Mouse (Mus musculus) central nervous system, embryonic 14 days (tissue): Measurements from ENCODE around the gene Rpl10. TPM values are rescaled to one million over a fixed set of nuclear protein-coding genes. Genes with fewer than 3 reads are reported as not detected.

Experiments
- polyA plus RNA-seq: library from polyadenylated mRNA; depleted of rRNA; stranded (reverse); fragments of >200 nt; gene quantifications from 2 replicates; pipeline ENCODE4 v1.2.3, GENCODE M21; 2012; rRNA removed

The Rpl10 gene
- 1,398 and 1,478 TPM in 2 replicates for polyA plus RNA-seq

GRCm38 (mm10) chrX:74270062-74270901 is at the start of gene Rpl10:
Gene Rpl10 (plus strand): TSS chrX:74270812.

GRCm38 (mm10) chrX:74249615-74250014 is 21.0 kb upstream of the Rpl10 start, which contains the start of gene Flna:
Gene Flna (minus strand): TSS chrX:74249820.

GRCm38 (mm10) chrX:74254153-74254887 is 16.3 kb upstream of the Rpl10 start, which contains the start of gene Emd:
Gene Emd (plus strand): TSS chrX:74254687.

GRCm38 (mm10) chrX:74281732-74282394 is 11.3 kb downstream of the Rpl10 start, which contains the start of the genes Taz and Dnase1l1:
Gene Taz (plus strand): TSS chrX:74281912.
Gene Dnase1l1 (minus strand): TSS chrX:74282337.

GRCm38 (mm10) chrX:74296538-74297448 is 26.2 kb downstream of the Rpl10 start, which contains the start of gene Atp6ap1:
Gene Atp6ap1 (plus strand): TSS chrX:74297097.

GRCm38 (mm10) chrX:74304867-74305700 is 34.5 kb downstream of the Rpl10 start, which contains the start of gene Gdi1:
Gene Gdi1 (plus strand): TSS chrX:74304998.

GRCm38 (mm10) chrX:74312540-74313464 is 42.2 kb downstream of the Rpl10 start, which contains the start of gene Fam50a:
Gene Fam50a (plus strand): TSS chrX:74313033.

Other genes with a start within 250 kb of the Rpl10 start
- gene Irak1, start 246.9 kb upstream of the Rpl10 start, polyA plus RNA-seq, result 72.9 and 74.2 TPM in 2 replicates
- 0.13 TPM in 1 of 2 replicates, not detected in the other for gene Opn1mw, start 143.3 kb upstream of the Rpl10 start, polyA plus RNA-seq
- gene Mecp2, start 135.4 kb upstream of the Rpl10 start, polyA plus RNA-seq, result 25.4 and 27.4 TPM in 2 replicates
- not detected in 2 replicates for gene Tex28, start 103.0 kb upstream of the Rpl10 start, polyA plus RNA-seq
- gene Tktl1, start 93.6 kb upstream of the Rpl10 start, polyA plus RNA-seq, result not detected in 2 replicates
- 442 and 468 TPM in 2 replicates for gene Flna, start 21.0 kb upstream of the Rpl10 start, polyA plus RNA-seq
- 87.2 and 92.3 TPM in 2 replicates for gene Emd, start 16.1 kb upstream of the Rpl10 start, polyA plus RNA-seq
- gene Taz, start 11.1 kb downstream of the Rpl10 start, polyA plus RNA-seq, result 94.8 and 95.4 TPM in 2 replicates
- gene Dnase1l1, start 11.5 kb downstream of the Rpl10 start, polyA plus RNA-seq, result 5.3 and 7.1 TPM in 2 replicates
- gene Atp6ap1, start 26.3 kb downstream of the Rpl10 start, polyA plus RNA-seq, result 262 and 275 TPM in 2 replicates
- gene Gdi1, start 34.2 kb downstream of the Rpl10 start, polyA plus RNA-seq, result 1,288 and 1,327 TPM in 2 replicates
- 48.8 and 49.0 TPM in 2 replicates for gene Fam50a, start 42.2 kb downstream of the Rpl10 start, polyA plus RNA-seq
- gene Plxna3, start 58.3 kb downstream of the Rpl10 start, polyA plus RNA-seq, result 261 and 268 TPM in 2 replicates
- gene Lage3, start 82.8 kb downstream of the Rpl10 start, polyA plus RNA-seq, result 87.3 and 99.6 TPM in 2 replicates
- gene Ubl4a, start 102.4 kb downstream of the Rpl10 start, polyA plus RNA-seq, result 56.7 and 57.7 TPM in 2 replicates
- gene Slc10a3, start 102.5 kb downstream of the Rpl10 start, polyA plus RNA-seq, result 5.7 and 7.1 TPM in 2 replicates
- 36.2 and 39.6 TPM in 2 replicates for gene Fam3a, start 122.5 kb downstream of the Rpl10 start, polyA plus RNA-seq
- gene Ikbkg, start 122.5 kb downstream of the Rpl10 start, polyA plus RNA-seq, result 18.0 and 19.5 TPM in 2 replicates
- 44.7 and 48.8 TPM in 2 replicates for gene G6pdx, start 158.4 kb downstream of the Rpl10 start, polyA plus RNA-seq
- gene Gm6880, start 210.6 kb downstream of the Rpl10 start, polyA plus RNA-seq, result 0.12 TPM in 1 of 2 replicates, not detected in the other